Mouse (Mus musculus): Measurements from ENCODE around the gene Slc25a51.

Gene Slc25a51

GRCm38 (mm10) chr4:45408427-45409132 is at the start of gene Slc25a51:
Gene Slc25a51, minus strand, starts transcription at chr4:45408766.
- DNase-seq (ENCODE audit: extremely low read depth, low read depth), result peak; percentile 93

- DNase-seq (ENCODE audit: extremely low read depth, low read depth), result no peak
Measured at GRCm38 (mm10) chr4:45457543-45457942, 49.0 kb upstream of the Slc25a51 start.

GRCm38 (mm10) chr4:45455001-45455400 is 46.4 kb upstream of the Slc25a51 start:
- DNase-seq (ENCODE audit: extremely low read depth, low read depth), result no peak

- no peak for DNase-seq (ENCODE audit: extremely low read depth, low read depth)
Measured at GRCm38 (mm10) chr4:45453271-45453851, 44.8 kb upstream of the Slc25a51 start.

GRCm38 (mm10) chr4:45452569-45453111 is 44.1 kb upstream of the Slc25a51 start:
- no peak for DNase-seq (ENCODE audit: extremely low read depth, low read depth)

- DNase-seq (ENCODE audit: extremely low read depth, low read depth), result no peak
Measured at GRCm38 (mm10) chr4:45449012-45449411, 40.4 kb upstream of the Slc25a51 start.

- no peak for DNase-seq (ENCODE audit: extremely low read depth, low read depth)
Measured at GRCm38 (mm10) chr4:45448481-45448880, 39.9 kb upstream of the Slc25a51 start.

GRCm38 (mm10) chr4:45447196-45447595 is 38.6 kb upstream of the Slc25a51 start:
- DNase-seq (ENCODE audit: extremely low read depth, low read depth), result no peak

- DNase-seq (ENCODE audit: extremely low read depth, low read depth), result no peak
Measured at GRCm38 (mm10) chr4:45445235-45445634, 36.7 kb upstream of the Slc25a51 start.

- DNase-seq (ENCODE audit: extremely low read depth, low read depth), result no peak
Measured at GRCm38 (mm10) chr4:45444813-45445212, 36.2 kb upstream of the Slc25a51 start.

GRCm38 (mm10) chr4:45443652-45444051 is 35.1 kb upstream of the Slc25a51 start:
- no peak for DNase-seq (ENCODE audit: extremely low read depth, low read depth)

GRCm38 (mm10) chr4:45442237-45442636 is 33.7 kb upstream of the Slc25a51 start:
- no peak for DNase-seq (ENCODE audit: extremely low read depth, low read depth)

GRCm38 (mm10) chr4:45441778-45442177 is 33.2 kb upstream of the Slc25a51 start:
- no peak for DNase-seq (ENCODE audit: extremely low read depth, low read depth)

- DNase-seq (ENCODE audit: extremely low read depth, low read depth), result no peak
Measured at GRCm38 (mm10) chr4:45439281-45439680, 30.7 kb upstream of the Slc25a51 start.

- no peak for DNase-seq (ENCODE audit: extremely low read depth, low read depth)
Measured at GRCm38 (mm10) chr4:45437010-45437409, 28.4 kb upstream of the Slc25a51 start.

GRCm38 (mm10) chr4:45436383-45436913 is 27.9 kb upstream of the Slc25a51 start:
- DNase-seq (ENCODE audit: extremely low read depth, low read depth), result no peak

GRCm38 (mm10) chr4:45435899-45436298 is 27.3 kb upstream of the Slc25a51 start:
- DNase-seq (ENCODE audit: extremely low read depth, low read depth), result no peak

- DNase-seq (ENCODE audit: extremely low read depth, low read depth), result no peak
Measured at GRCm38 (mm10) chr4:45434681-45435080, 26.1 kb upstream of the Slc25a51 start.

- no peak for DNase-seq (ENCODE audit: extremely low read depth, low read depth)
Measured at GRCm38 (mm10) chr4:45434071-45434470, 25.5 kb upstream of the Slc25a51 start.

GRCm38 (mm10) chr4:45431806-45432205 is 23.2 kb upstream of the Slc25a51 start:
- DNase-seq (ENCODE audit: extremely low read depth, low read depth), result no peak

- no peak for DNase-seq (ENCODE audit: extremely low read depth, low read depth)
Measured at GRCm38 (mm10) chr4:45431316-45431715, 22.8 kb upstream of the Slc25a51 start.

- DNase-seq (ENCODE audit: extremely low read depth, low read depth), result no peak
Measured at GRCm38 (mm10) chr4:45429451-45429850, 20.9 kb upstream of the Slc25a51 start.
